Mouse (Mus musculus) heart, embryonic 14.5 days (tissue): Measurements from ENCODE around the gene Txnrd1. TPM values are rescaled to one million over a fixed set of nuclear protein-coding genes. Genes with fewer than 3 reads are reported as not detected.

Source experiments
- ATAC-seq: fragments of 200-750 bp; cut with Nextera tagmentation; 2 replicates; pipeline ENCODE4 v1.8.0; 2017; ENCODE audit warnings: low read depth, moderate TSS enrichment; ENCODE audit not compliant: insufficient number of reproducible peaks, insufficient read depth, low FRiP score
- H3K27ac ChIP-seq, 2 experiments: fragments of 200-500 bp in 1 of 2; fragments of 300-500 bp in 1 of 2; sonication (generic) in 1 of 2; replicated peaks in 1 of 2; 2 replicates each; pipeline ENCODE4 v1.5.1; 2012 to 2014; ENCODE audit warnings: low read depth in 2 of 2, low read length in 2 of 2, control low read depth in 1 of 2, mild to moderate bottlenecking in 1 of 2, mixed read lengths in 1 of 2; ENCODE audit not compliant: control insufficient read depth in 1 of 2, insufficient read depth in 1 of 2
- H3K27me3 ChIP-seq: fragments of 300-500 bp; sonication (generic); 2 replicates; pipeline ENCODE4 v1.6.1; 2014; ENCODE audit warnings: mild to moderate bottlenecking, low read length, control low read depth; ENCODE audit not compliant: control insufficient read depth, insufficient read depth
- H3K36me3 ChIP-seq: fragments of 300-500 bp; sonication (generic); 2 replicates; pipeline ENCODE4 v1.6.1; 2014; ENCODE audit warnings: mild to moderate bottlenecking, control low read depth, low read length, mixed read lengths; ENCODE audit not compliant: control insufficient read depth, insufficient read depth
- H3K4me1 ChIP-seq, 2 experiments: fragments of 200-500 bp in 1 of 2; fragments of 300-500 bp in 1 of 2; sonication (generic) in 1 of 2; 2 replicates each; pipeline ENCODE4 v1.6.1; 2012 to 2014; ENCODE audit warnings: low read length in 2 of 2, control low read depth in 1 of 2, mixed read lengths in 1 of 2; ENCODE audit not compliant: control insufficient read depth in 2 of 2, insufficient read depth in 2 of 2
- H3K4me2 ChIP-seq: fragments of 300-500 bp; sonication (generic); 2 replicates; pipeline ENCODE4 v1.6.1; 2014; ENCODE audit warnings: mild to moderate bottlenecking, low read length
- H3K4me3 ChIP-seq, 2 experiments: fragments of 200-500 bp in 1 of 2; fragments of 300-500 bp in 1 of 2; sonication (generic) in 1 of 2; 2 replicates each; pipeline ENCODE4 v1.5.1; 2012 to 2014; ENCODE audit warnings: low read length in 2 of 2, mild to moderate bottlenecking in 2 of 2, control low read depth in 1 of 2, low read depth in 1 of 2, moderate library complexity in 1 of 2; ENCODE audit not compliant: control insufficient read depth in 1 of 2, insufficient read depth in 1 of 2
- H3K9ac ChIP-seq: fragments of 300-500 bp; sonication (generic); 2 replicates; pipeline ENCODE4 v1.6.1; 2014; ENCODE audit warnings: mild to moderate bottlenecking, low read length
- H3K9me3 ChIP-seq: fragments of 300-500 bp; sonication (generic); 2 replicates; pipeline ENCODE4 v1.6.1; 2016; ENCODE audit warnings: low read length, control low read depth; ENCODE audit not compliant: control insufficient read depth
- WGBS: fragments of 180-500 bp; shearing (Covaris S2); extraction: QIAGEN DNeasy Blood & Tissue Kit; methylation state at CpG from one replicate; pipeline ENCODE4 v1.1.7; 2014; 5-methylcytosine and 5-hydroxymethylcytosine counted together
- polyA plus RNA-seq: library from polyadenylated mRNA; unstranded; fragments of >200 nt; fragmentation: Nextera tagmentation; extraction: Ambion mirVana; gene quantifications from 2 replicates; pipeline ENCODE4 v1.2.1, GENCODE M21; 2014

Gene Txnrd1
- polyA plus RNA-seq, 1 experiment from 2014 or later = 74.3 TPM

DNA sequence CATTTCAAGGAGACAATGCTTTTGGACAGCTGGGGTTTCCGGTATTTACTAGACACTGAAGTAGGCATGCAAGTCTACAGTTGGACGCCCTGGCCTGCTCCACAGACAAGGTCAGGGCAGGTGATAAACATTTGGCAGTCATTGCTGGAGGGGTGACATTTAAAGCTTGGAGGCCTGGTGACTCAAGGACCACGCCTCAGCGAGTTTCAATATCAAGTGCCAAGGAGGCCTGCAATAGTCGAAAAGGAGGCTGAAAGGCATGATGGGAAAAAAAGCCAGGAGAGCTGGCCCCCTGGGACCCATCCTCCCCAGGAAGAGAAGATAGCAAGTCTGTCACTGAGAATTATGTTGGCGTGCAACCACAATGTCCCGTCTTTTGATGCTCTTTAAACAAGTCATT lies 26.5 kb upstream of the Txnrd1 start:
- no peaks in the 10 kb centered on the region for H3K27me3 ChIP-seq
- H3K4me2 ChIP-seq = no peak overlapping the region
- H3K27ac ChIP-seq = no peak overlapping the region
- ATAC-seq = no peak
- no peak overlapping the region for H3K9ac ChIP-seq
- no peaks in the 10 kb centered on the region for H3K9me3 ChIP-seq
- H3K36me3 ChIP-seq = no peaks in the 10 kb centered on the region
- 73% methylated on average over 7 of the region's 7 CpGs for WGBS
- peaks cover 2 to 7% of the 10 kb centered on the region in 2 experiments; a peak in 2 of 4 replicates for H3K4me1 ChIP-seq
- no peak overlapping the region for H3K4me3 ChIP-seq

DNA sequence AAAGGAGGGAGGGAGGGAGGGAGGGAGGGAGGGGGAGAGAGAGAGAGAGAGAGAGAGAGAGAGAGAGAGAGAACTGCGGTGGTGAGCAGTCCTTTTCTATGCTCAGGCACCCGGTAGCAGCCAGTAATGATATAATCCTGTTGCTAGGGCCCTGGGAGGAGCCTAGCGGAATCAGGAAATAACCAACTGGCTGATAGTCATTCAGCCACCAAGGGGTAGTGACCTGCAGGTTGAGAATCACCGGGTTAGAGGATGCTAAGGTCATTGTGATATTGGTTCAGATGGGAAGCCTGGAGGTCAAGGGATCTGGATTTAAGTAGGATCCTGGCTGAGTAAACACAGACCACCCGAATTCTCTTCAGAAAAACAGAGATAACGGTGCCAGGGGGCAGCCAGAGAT lies 25.6 kb upstream of the Txnrd1 start:
- H3K27ac ChIP-seq = no peak overlapping the region
- no peaks in the 10 kb centered on the region for H3K27me3 ChIP-seq
- H3K4me3 ChIP-seq = no peak overlapping the region
- 24% methylated on average over 6 of the region's 6 CpGs for WGBS
- H3K4me2 ChIP-seq = no peak overlapping the region
- no peaks in the 10 kb centered on the region for H3K9me3 ChIP-seq
- no peak overlapping the region for H3K9ac ChIP-seq
- H3K36me3 ChIP-seq = no peaks in the 10 kb centered on the region
- peaks cover 2 to 7% of the 10 kb centered on the region in 2 experiments; a peak in 2 of 4 replicates for H3K4me1 ChIP-seq
- no peak for ATAC-seq

DNA sequence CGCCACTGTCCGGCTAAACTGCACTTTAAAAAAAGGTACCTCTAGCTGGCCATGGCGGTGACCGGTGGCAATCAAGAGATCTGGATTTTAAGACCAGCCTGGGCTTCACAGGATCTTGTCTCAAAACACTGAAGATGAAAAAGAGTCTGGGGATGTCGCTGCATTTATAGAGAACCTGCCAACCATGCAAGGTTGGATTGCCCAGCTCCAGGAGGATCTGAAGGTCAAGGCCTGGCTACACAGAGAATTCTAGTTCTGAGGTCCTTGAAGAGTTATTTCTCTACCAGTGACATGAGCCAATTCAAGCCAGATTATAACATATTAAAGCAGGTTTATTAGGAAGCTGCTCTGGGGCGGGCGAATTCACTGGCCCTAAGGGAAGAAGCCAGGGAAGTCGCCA lies 24.9 kb upstream of the Txnrd1 start:
- Histone ChIP-seq H3K9ac (no peak overlapping the region), H3K4me2 (no peak overlapping the region), H3K27ac (no peak overlapping the region), H3K9me3 (no peaks in the 10 kb centered on the region), H3K4me3 (no peak overlapping the region), H3K27me3 (no peaks in the 10 kb centered on the region), H3K4me1 (peaks cover 3 to 9% of the 10 kb centered on the region in 2 experiments), H3K36me3 (no peaks in the 10 kb centered on the region)
- 86% methylated on average over 8 of the region's 8 CpGs for WGBS
- no peak for ATAC-seq

DNA sequence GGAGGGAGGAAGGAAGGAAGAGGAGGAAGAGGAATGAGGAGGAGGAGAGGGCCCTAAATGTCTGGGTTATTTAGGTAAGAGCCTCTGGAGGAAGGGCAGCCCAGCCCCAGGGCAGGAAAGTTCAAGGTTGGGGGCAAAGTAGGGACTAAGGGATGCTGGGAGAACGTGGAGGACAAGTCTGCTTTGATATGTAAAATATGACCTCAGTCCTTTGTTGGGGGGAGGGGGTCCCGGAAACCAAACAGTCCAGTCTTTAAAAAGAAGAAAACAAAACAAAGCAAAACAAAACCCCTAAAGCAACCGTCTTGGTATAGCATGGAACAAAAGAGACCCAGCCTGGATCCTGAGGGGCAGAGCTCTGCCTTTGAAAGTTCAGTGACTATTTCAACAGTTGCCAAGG lies 24.4 kb upstream of the Txnrd1 start:
- WGBS = 34% methylated on average over 3 of the region's 3 CpGs
- H3K4me2 ChIP-seq = no peak overlapping the region
- no peak overlapping the region for H3K9ac ChIP-seq

DNA sequence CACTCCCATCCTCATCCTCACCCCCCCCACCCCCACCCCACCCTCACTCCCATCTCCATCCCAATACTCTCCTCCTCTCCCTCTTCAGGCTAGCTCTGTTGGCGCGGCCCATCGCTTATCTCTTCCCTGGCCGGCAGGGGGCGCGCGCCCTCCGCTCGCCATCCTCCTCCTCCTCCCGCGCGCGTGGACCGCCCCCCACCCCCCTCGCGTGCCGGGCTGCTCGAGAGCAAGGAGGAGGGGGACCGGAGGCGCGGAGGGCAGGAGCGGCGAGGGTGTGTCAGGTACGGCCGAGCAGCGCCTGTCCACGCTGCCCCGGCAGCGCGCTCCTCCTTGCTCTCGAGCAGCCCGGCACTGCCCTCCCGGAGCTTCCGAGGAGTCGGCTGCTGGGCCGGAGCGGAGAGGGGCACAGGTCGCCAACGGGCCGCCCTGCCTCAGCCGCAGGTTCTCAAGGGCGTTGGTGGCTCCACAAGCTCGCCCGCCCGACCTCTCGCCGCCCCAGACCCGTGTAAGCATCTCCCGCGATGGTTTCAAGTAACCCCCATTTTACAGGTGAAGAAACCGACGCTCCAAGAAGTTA lies 21.8 kb upstream of the Txnrd1 start:
- Histone ChIP-seq H3K27ac (no peak overlapping the region), H3K36me3 (no peaks in the 10 kb centered on the region), H3K4me2 (peak overlapping the region; percentile 75), H3K9ac (peak overlapping the region; percentile 57; the same call in 1 of the 2 replicates), H3K9me3 (no peaks in the 10 kb centered on the region), H3K27me3 (no peaks in the 10 kb centered on the region), H3K4me1 (peaks cover 10 to 18% of the 10 kb centered on the region in 2 experiments), H3K4me3 (peak overlapping the region; percentile 58 to 79)
- ATAC-seq = peak; percentile 81
- 6% methylated on average over 44 of the region's 52 CpGs for WGBS

More for the DNA sequence above, 24.4 kb upstream of the Txnrd1 start:
- Histone ChIP-seq H3K4me1 (peaks cover 7 to 13% of the 10 kb centered on the region in 2 experiments), H3K36me3 (no peaks in the 10 kb centered on the region), H3K4me3 (no peak overlapping the region), H3K9me3 (no peaks in the 10 kb centered on the region), H3K27me3 (no peaks in the 10 kb centered on the region), H3K27ac (no peak overlapping the region)
- no peak for ATAC-seq

DNA sequence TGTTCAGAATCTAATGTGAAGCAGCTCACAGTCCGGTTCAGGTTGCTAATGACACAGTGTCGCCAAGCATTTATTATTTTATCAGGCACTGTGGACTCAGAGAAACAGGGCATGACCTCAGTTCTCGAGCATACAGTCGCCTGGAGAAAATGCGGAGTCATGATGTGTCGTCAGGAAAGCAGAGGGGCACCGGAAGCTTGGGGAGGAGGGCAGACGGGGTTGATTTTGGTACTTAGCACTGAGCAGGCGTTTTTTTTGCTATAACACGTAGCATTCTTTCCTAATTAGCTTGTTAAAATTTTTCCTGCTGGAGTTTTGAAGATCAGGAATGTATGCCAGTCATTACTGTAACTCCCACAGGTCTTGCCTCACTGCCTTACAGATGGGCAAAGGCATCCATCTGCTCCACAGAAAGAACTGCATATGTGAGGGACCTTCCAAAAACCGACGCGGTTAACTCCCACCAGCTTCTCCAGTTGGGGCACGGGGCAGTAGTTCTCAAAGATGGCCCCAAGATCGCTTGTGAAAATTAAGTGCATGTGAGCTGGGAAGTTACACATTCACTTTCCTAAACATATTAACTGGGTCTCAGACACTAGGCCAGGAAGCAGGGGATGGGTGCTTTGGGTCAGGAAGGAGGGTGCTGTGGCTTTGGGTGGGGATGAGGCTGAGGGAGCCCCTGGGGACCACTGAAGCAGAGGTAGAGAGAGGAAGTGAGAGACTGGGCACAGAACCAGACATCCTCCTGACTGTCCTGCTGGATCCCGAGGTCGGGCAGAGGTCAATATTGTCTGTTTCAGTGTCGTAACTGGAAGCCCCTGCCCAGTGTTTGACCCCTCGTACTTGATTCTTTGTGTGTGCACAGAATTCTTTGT lies 19.4 kb upstream of the Txnrd1 start:
- Histone ChIP-seq H3K27ac (no peak overlapping the region), H3K4me1 (peaks cover 8 to 11% of the 10 kb centered on the region in 2 experiments; a peak in 3 of 4 replicates), H3K36me3 (no peaks in the 10 kb centered on the region), H3K27me3 (no peaks in the 10 kb centered on the region), H3K4me3 (no peak overlapping the region), H3K9me3 (no peaks in the 10 kb centered on the region), H3K4me2 (no peak overlapping the region), H3K9ac (no peak overlapping the region)
- WGBS = 40% methylated on average over 19 of the region's 19 CpGs
- no peak for ATAC-seq

DNA sequence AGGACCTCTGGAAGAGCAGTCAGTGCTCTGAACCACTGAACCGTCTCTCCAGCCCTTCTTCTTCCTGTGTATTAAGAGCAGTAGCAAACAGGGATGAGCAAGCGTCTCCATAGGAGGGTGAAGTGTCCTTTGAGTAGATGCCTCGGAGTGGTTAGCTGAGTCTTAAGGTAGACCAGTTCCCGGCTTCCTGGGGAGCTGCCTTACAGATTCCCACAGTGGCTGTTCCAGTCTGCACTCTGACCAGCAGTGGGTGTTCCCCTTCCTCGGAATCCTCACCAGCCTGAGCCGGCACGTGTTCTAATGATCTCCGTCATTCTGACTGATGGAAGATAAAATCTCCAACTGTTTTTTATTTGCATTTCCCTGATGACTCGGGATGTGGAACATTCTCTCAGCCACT lies 17.3 kb upstream of the Txnrd1 start:
- H3K4me2 ChIP-seq = no peak overlapping the region
- 85% methylated on average over 9 of the region's 9 CpGs for WGBS
- no peak overlapping the region for H3K4me3 ChIP-seq
- H3K27ac ChIP-seq = no peak overlapping the region
- H3K27me3 ChIP-seq = no peaks in the 10 kb centered on the region
- no peak for ATAC-seq
- no peaks in the 10 kb centered on the region for H3K36me3 ChIP-seq
- no peaks in the 10 kb centered on the region for H3K9me3 ChIP-seq
- peaks cover 8 to 11% of the 10 kb centered on the region in 2 experiments; a peak in 3 of 4 replicates for H3K4me1 ChIP-seq
- no peak overlapping the region for H3K9ac ChIP-seq
